Mouse (Mus musculus): ENCODE data around the gene Cbfa2t3.

- no peak for TF ChIP-seq POLR2A (IDR thresholded peaks at IDR 0.05; ENCODE audit: insufficient read depth, low read depth, low read length)
- no peak for TF ChIP-seq CTCF (IDR thresholded peaks at IDR 0.05; ENCODE audit: insufficient read depth, low read depth, low read length)
Measured at GRCm38 (mm10) chr8:122717869-122718509, 19.1 kb upstream of the Cbfa2t3 start.
